Mouse (Mus musculus) forebrain, embryonic 16.5 days (tissue): ENCODE results near the gene Col25a1. TPM values are rescaled to one million over a fixed set of nuclear protein-coding genes. Genes with fewer than 3 reads are reported as not detected.

Experiments used
- ATAC-seq: fragments of 200-750 bp; cut with Nextera tagmentation; 2 replicates; pipeline ENCODE4 v1.8.0; 2017; ENCODE audit warnings: mild to moderate bottlenecking, moderate library complexity
- H3K27ac ChIP-seq: fragments of 300-500 bp; sonication (generic); 2 replicates; pipeline ENCODE4 v1.5.1; 2014; ENCODE audit warnings: low read length, control low read depth
- H3K27me3 ChIP-seq: fragments of 300-500 bp; sonication (generic); replicated peaks from 2 replicates; pipeline ENCODE4 v1.6.1; 2014; ENCODE audit warnings: low read length; ENCODE audit not compliant: control insufficient read depth, insufficient read depth
- H3K36me3 ChIP-seq: fragments of 300-500 bp; sonication (generic); 2 replicates; pipeline ENCODE4 v1.6.1; 2014; ENCODE audit not compliant: control insufficient read depth, insufficient read depth
- H3K4me1 ChIP-seq: fragments of 300-500 bp; sonication (generic); replicated peaks from 2 replicates; pipeline ENCODE4 v1.6.1; 2014; ENCODE audit warnings: low read length; ENCODE audit not compliant: control insufficient read depth, insufficient read depth
- H3K4me2 ChIP-seq: fragments of 300-500 bp; sonication (generic); 2 replicates; pipeline ENCODE4 v1.6.1; 2014; ENCODE audit warnings: mild to moderate bottlenecking, low read length, control low read depth
- H3K4me3 ChIP-seq: fragments of 300-500 bp; sonication (generic); replicated peaks from 2 replicates; pipeline ENCODE4 v1.5.1; 2014; ENCODE audit warnings: mild to moderate bottlenecking, low read length, control low read depth
- H3K9ac ChIP-seq: fragments of 300-500 bp; sonication (generic); replicated peaks from 2 replicates; pipeline ENCODE4 v1.6.1; 2014; ENCODE audit warnings: low read depth, low read length, control low read depth
- H3K9me3 ChIP-seq: fragments of 300-500 bp; sonication (generic); 2 replicates; pipeline ENCODE4 v1.6.1; 2016; ENCODE audit warnings: low read length; ENCODE audit not compliant: control insufficient read depth
- WGBS: fragments of 180-500 bp; shearing (Covaris S2); extraction: QIAGEN DNeasy Blood & Tissue Kit; methylation state at CpG from one replicate; pipeline ENCODE4 v1.1.7; 2014; 5-methylcytosine and 5-hydroxymethylcytosine counted together
- polyA plus RNA-seq: library from polyadenylated mRNA; unstranded; fragments of >200 nt; fragmentation: Nextera tagmentation; extraction: Ambion mirVana; gene quantifications from 2 replicates; pipeline ENCODE4 v1.2.1, GENCODE M21; 2015

The Col25a1 gene
- polyA plus RNA-seq, 1 experiment from 2014 or later = 6.3 TPM

- Histone ChIP-seq H3K4me1 (no peaks in the 10 kb centered on the region), H3K9ac (no peak overlapping the region), H3K4me3 (no peak overlapping the region), H3K27ac (no peak overlapping the region), H3K4me2 (no peak overlapping the region), H3K36me3 (no peaks in the 10 kb centered on the region), H3K27me3 (no peaks in the 10 kb centered on the region), H3K9me3 (no peaks in the 10 kb centered on the region)
- ATAC-seq = no peak
- WGBS = 95% methylated on average over 4 of the region's 4 CpGs
These were observed 297.5 kb downstream of the Col25a1 start for GRCm38 (mm10) chr3:130428796-130429195.

- Histone ChIP-seq H3K36me3 (no peaks in the 10 kb centered on the region), H3K4me3 (no peak overlapping the region), H3K4me1 (no peaks in the 10 kb centered on the region), H3K27ac (no peak overlapping the region), H3K4me2 (no peak overlapping the region), H3K27me3 (no peaks in the 10 kb centered on the region), H3K9me3 (no peaks in the 10 kb centered on the region), H3K9ac (no peak overlapping the region)
- no peak for ATAC-seq
- WGBS = 91% methylated on average over 5 of the region's 5 CpGs
These were observed 298.8 kb downstream of the Col25a1 start for GRCm38 (mm10) chr3:130430052-130430451.

- no peak overlapping the region for H3K4me3 ChIP-seq
- H3K4me2 ChIP-seq = no peak overlapping the region
- H3K9me3 ChIP-seq = no peaks in the 10 kb centered on the region
- no peaks in the 10 kb centered on the region for H3K4me1 ChIP-seq
- H3K27me3 ChIP-seq = no peaks in the 10 kb centered on the region
- H3K9ac ChIP-seq = no peak overlapping the region
- WGBS = 87% methylated on average over 5 of the region's 5 CpGs
- no peak for ATAC-seq
- no peaks in the 10 kb centered on the region for H3K36me3 ChIP-seq
- no peak overlapping the region for H3K27ac ChIP-seq
These were observed 301.5 kb downstream of the Col25a1 start for GRCm38 (mm10) chr3:130432818-130433217.

GRCm38 (mm10) chr3:130436956-130437355 lies 305.7 kb downstream of the Col25a1 start:
- no peaks in the 10 kb centered on the region for H3K9me3 ChIP-seq
- no peak for ATAC-seq
- no peaks in the 10 kb centered on the region for H3K36me3 ChIP-seq
- H3K4me2 ChIP-seq = no peak overlapping the region
- no peak overlapping the region for H3K4me3 ChIP-seq
- no peak overlapping the region for H3K27ac ChIP-seq
- no peaks in the 10 kb centered on the region for H3K27me3 ChIP-seq
- no peaks in the 10 kb centered on the region for H3K4me1 ChIP-seq
- no peak overlapping the region for H3K9ac ChIP-seq

GRCm38 (mm10) chr3:130439767-130440166 lies 308.5 kb downstream of the Col25a1 start:
- 87% methylated on average over 6 of the region's 6 CpGs for WGBS

GRCm38 (mm10) chr3:130440689-130441088 lies 309.4 kb downstream of the Col25a1 start:
- 68% methylated on average over 12 of the region's 12 CpGs for WGBS
- Histone ChIP-seq H3K4me2 (no peak overlapping the region), H3K27me3 (no peaks in the 10 kb centered on the region), H3K9ac (no peak overlapping the region), H3K4me3 (no peak overlapping the region), H3K27ac (no peak overlapping the region), H3K36me3 (no peaks in the 10 kb centered on the region), H3K4me1 (no peaks in the 10 kb centered on the region), H3K9me3 (no peaks in the 10 kb centered on the region)
- no peak for ATAC-seq

More at GRCm38 (mm10) chr3:130439767-130440166, 308.5 kb downstream of the Col25a1 start:
- no peaks in the 10 kb centered on the region for H3K9me3 ChIP-seq
- no peaks in the 10 kb centered on the region for H3K4me1 ChIP-seq
- H3K27ac ChIP-seq = no peak overlapping the region
- H3K27me3 ChIP-seq = no peaks in the 10 kb centered on the region
- no peak for ATAC-seq
- H3K4me3 ChIP-seq = no peak overlapping the region
- H3K9ac ChIP-seq = no peak overlapping the region
- no peaks in the 10 kb centered on the region for H3K36me3 ChIP-seq
- H3K4me2 ChIP-seq = no peak overlapping the region

GRCm38 (mm10) chr3:130443842-130444627 lies 312.7 kb downstream of the Col25a1 start:
- WGBS = 35% methylated on average over 13 of the region's 13 CpGs
- ATAC-seq = peak; percentile 87
- H3K4me3 ChIP-seq = no peak overlapping the region
- H3K27me3 ChIP-seq = no peaks in the 10 kb centered on the region
- no peaks in the 10 kb centered on the region for H3K9me3 ChIP-seq
- H3K27ac ChIP-seq = no peak overlapping the region
- no peaks in the 10 kb centered on the region for H3K4me1 ChIP-seq
- 0 out of 2 replicates have a peak overlapping the region, but pooled peaks have one; percentile 12 for H3K4me2 ChIP-seq
- H3K36me3 ChIP-seq = no peaks in the 10 kb centered on the region
- H3K9ac ChIP-seq = no peak overlapping the region

GRCm38 (mm10) chr3:130449864-130450263 lies 318.6 kb downstream of the Col25a1 start:
- Histone ChIP-seq H3K9me3 (no peaks in the 10 kb centered on the region), H3K4me2 (no peak overlapping the region), H3K36me3 (no peaks in the 10 kb centered on the region), H3K4me1 (no peaks in the 10 kb centered on the region), H3K27me3 (no peaks in the 10 kb centered on the region), H3K4me3 (no peak overlapping the region), H3K9ac (no peak overlapping the region), H3K27ac (no peak overlapping the region)
- 66% methylated on average over 7 of the region's 7 CpGs for WGBS
- ATAC-seq = no peak

GRCm38 (mm10) chr3:130465371-130465770 lies 334.1 kb downstream of the Col25a1 start:
- no peaks in the 10 kb centered on the region for H3K36me3 ChIP-seq
- H3K4me2 ChIP-seq = no peak overlapping the region
- WGBS = 91% methylated on average over 5 of the region's 5 CpGs
- peaks cover 3% of the 10 kb centered on the region; the same call in 1 of the 2 replicates for H3K9me3 ChIP-seq
- H3K27me3 ChIP-seq = no peaks in the 10 kb centered on the region
- H3K4me3 ChIP-seq = no peak overlapping the region
- no peak for ATAC-seq
- H3K27ac ChIP-seq = no peak overlapping the region
- H3K4me1 ChIP-seq = no peaks in the 10 kb centered on the region
- H3K9ac ChIP-seq = no peak overlapping the region
